Mouse (Mus musculus) heart, postnatal 0 days (tissue): Measurements from ENCODE around the gene Zfp692.
A peak's percentile ranks its signal among the peaks of the same experiment; 100 is the strongest.

Experiments
- CTCF ChIP-seq: IDR thresholded peaks from 2 replicates; pipeline ENCODE4 v1.5.1; 2016; ENCODE audit warnings: antibody characterized with exemption, control low read depth, low read depth
- EP300 ChIP-seq: IDR thresholded peaks from 2 replicates; pipeline ENCODE4 v1.6.1; 2016; ENCODE audit warnings: antibody characterized with exemption, low read depth

- TF ChIP-seq CTCF, result 0 out of 2 replicates have a peak, but pooled peaks have one; percentile 3
- no peak for TF ChIP-seq EP300
Observed at GRCm38 (mm10) chr11:58326781-58327180, 19.9 kb downstream of the Zfp692 start.
